Mouse (Mus musculus): ENCODE measurements at regions not wholly inside any gene's neighbourhood (a gene's known extent, or its start where the extent isn't known, plus 50 kb on each side); places are given as distances from the start of the nearest gene placed in this dataset.

DNA sequence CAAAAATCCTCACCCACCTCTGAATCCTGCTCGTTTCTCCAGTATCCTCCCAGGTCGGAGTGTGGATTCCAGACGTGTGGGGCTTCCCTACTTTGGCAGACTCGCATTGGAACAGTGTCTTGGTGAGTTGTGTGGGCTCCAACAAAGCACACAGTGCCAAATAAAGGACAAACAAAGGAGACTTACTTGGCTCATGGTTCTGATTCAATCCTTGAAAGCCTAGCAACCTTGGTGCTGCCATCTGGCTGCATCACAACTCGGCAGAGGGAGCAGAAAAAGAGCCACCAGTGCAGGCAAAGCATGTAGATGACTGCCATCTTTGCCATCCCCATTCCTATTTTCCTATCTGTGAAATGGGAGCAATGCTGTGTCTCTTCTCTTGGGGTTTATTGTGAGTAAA lies 64.0 kb downstream of the Il9r start:
- no peak for TF ChIP-seq CTCF (conservative IDR thresholded peaks at IDR 0.05 in 1 of 2, IDR thresholded peaks at IDR 0.05 in 1 of 2; ENCODE audit: low read depth in 2 of 2, low read length in 2 of 2)
- no peak for TF ChIP-seq JUND (conservative IDR thresholded peaks at IDR 0.05; ENCODE audit: low read depth, low read length)
- no peak for TF ChIP-seq NRF1 (IDR thresholded peaks at IDR 0.05; ENCODE audit: low read depth, low read length)
- no peak for TF ChIP-seq RCOR1 (conservative IDR thresholded peaks at IDR 0.05; ENCODE audit: low read depth, low read length)
- no peak for TF ChIP-seq USF2 (conservative IDR thresholded peaks at IDR 0.05; ENCODE audit: low read depth, low read length)

Data from CH12.LX (cell line).